Mouse (Mus musculus) monocyte, adult 2 months (primary cell): ENCODE results near the gene Cd5.

Experiments used
- DNase-seq, 2 experiments: peaks; one replicate each; pipeline ENCODE4 v3.0.0; 2022; ENCODE audit warnings: low spot score in 2 of 2, low read depth in 1 of 2

The Cd5 gene

GRCm38 (mm10) chr19:10758708-10759107 is 19.9 kb upstream of the Cd5 start:
- no peak for DNase-seq

GRCm38 (mm10) chr19:10757526-10757925 is 18.7 kb upstream of the Cd5 start:
- no peak for DNase-seq

GRCm38 (mm10) chr19:10757125-10757524 is 18.3 kb upstream of the Cd5 start:
- no peak for DNase-seq

GRCm38 (mm10) chr19:10752646-10753045 is 13.8 kb upstream of the Cd5 start:
- DNase-seq, result no peak

GRCm38 (mm10) chr19:10752106-10752505 is 13.3 kb upstream of the Cd5 start:
- no peak for DNase-seq

- DNase-seq, result no peak
Observed at GRCm38 (mm10) chr19:10751607-10752006, 12.8 kb upstream of the Cd5 start.

GRCm38 (mm10) chr19:10750161-10750560 is 11.4 kb upstream of the Cd5 start:
- DNase-seq, result no peak

- no peak for DNase-seq
Observed at GRCm38 (mm10) chr19:10749295-10749694, 10.5 kb upstream of the Cd5 start.

- no peak for DNase-seq
Observed at GRCm38 (mm10) chr19:10748401-10749102, 9.8 kb upstream of the Cd5 start.

- DNase-seq, result peak; percentile 40 to 54
Observed at GRCm38 (mm10) chr19:10747718-10748117, 8.9 kb upstream of the Cd5 start.

- no peak for DNase-seq
Observed at GRCm38 (mm10) chr19:10747182-10747581, 8.4 kb upstream of the Cd5 start.

GRCm38 (mm10) chr19:10742565-10742964 is 3.8 kb upstream of the Cd5 start:
- DNase-seq, result no peak

- DNase-seq, result no peak
Observed at GRCm38 (mm10) chr19:10742145-10742544, 3.3 kb upstream of the Cd5 start.

GRCm38 (mm10) chr19:10740641-10741440 is 2.0 kb upstream of the Cd5 start:
- no peak for DNase-seq

GRCm38 (mm10) chr19:10739916-10740315 is 1.1 kb upstream of the Cd5 start:
- no peak for DNase-seq

GRCm38 (mm10) chr19:10738038-10738437 is 764 bp downstream of the Cd5 start:
- DNase-seq, result no peak

- DNase-seq, result no peak
Observed at GRCm38 (mm10) chr19:10735861-10736260, 2.9 kb downstream of the Cd5 start.

GRCm38 (mm10) chr19:10735061-10735460 is 3.7 kb downstream of the Cd5 start:
- DNase-seq, result no peak

GRCm38 (mm10) chr19:10734554-10734953 is 4.2 kb downstream of the Cd5 start:
- no peak for DNase-seq

- DNase-seq, result no peak
Observed at GRCm38 (mm10) chr19:10733501-10734127, 5.2 kb downstream of the Cd5 start.

GRCm38 (mm10) chr19:10732741-10733140 is 6.1 kb downstream of the Cd5 start:
- no peak for DNase-seq

- DNase-seq, result no peak
Observed at GRCm38 (mm10) chr19:10731975-10732374, 6.8 kb downstream of the Cd5 start.
